Mouse (Mus musculus) lung, postnatal 0 days (tissue): ENCODE results near the gene Gm49395. TPM values are rescaled to one million over a fixed set of nuclear protein-coding genes. Genes with fewer than 3 reads are reported as not detected.

Experiments used
- ATAC-seq: fragments of 200-750 bp; cut with Nextera tagmentation; 2 replicates; pipeline ENCODE4 v1.8.0; 2017; ENCODE audit warnings: moderate library complexity
- DNase-seq: peaks from one replicate; pipeline ENCODE4 v3.0.0-alpha.2; 2016; ENCODE audit warnings: low spot score
- H3K27ac ChIP-seq: fragments of 300-500 bp; sonication (generic); 2 replicates; pipeline ENCODE4 v1.5.1; 2014; ENCODE audit warnings: antibody characterized with exemption, mild to moderate bottlenecking, low read length, mixed read lengths
- H3K27me3 ChIP-seq: fragments of 300-500 bp; sonication (generic); replicated peaks from 2 replicates; pipeline ENCODE4 v1.6.1; 2014; ENCODE audit warnings: low read length, mixed read lengths; ENCODE audit not compliant: insufficient read depth
- H3K36me3 ChIP-seq: fragments of 300-500 bp; sonication (generic); 2 replicates; pipeline ENCODE4 v1.6.1; 2014; ENCODE audit warnings: low read length, mixed read lengths; ENCODE audit not compliant: insufficient read depth
- H3K4me1 ChIP-seq: fragments of 300-500 bp; sonication (generic); 2 replicates; pipeline ENCODE4 v1.6.1; 2014; ENCODE audit warnings: antibody characterized with exemption, low read depth, low read length, mixed read lengths; ENCODE audit not compliant: insufficient read depth
- H3K4me2 ChIP-seq: fragments of 300-500 bp; sonication (generic); replicated peaks from 2 replicates; pipeline ENCODE4 v1.6.1; 2014; ENCODE audit warnings: low read depth, mild to moderate bottlenecking, low read length, moderate library complexity, mixed read lengths
- H3K4me3 ChIP-seq: fragments of 300-500 bp; sonication (generic); 2 replicates; pipeline ENCODE4 v1.5.1; 2014; ENCODE audit warnings: low read depth, low read length
- H3K9ac ChIP-seq: fragments of 300-500 bp; sonication (generic); replicated peaks from 2 replicates; pipeline ENCODE4 v1.6.1; 2014; ENCODE audit warnings: low read depth, mild to moderate bottlenecking
- H3K9me3 ChIP-seq: fragments of 300-500 bp; sonication (generic); 2 replicates; pipeline ENCODE4 v1.6.1; 2016; ENCODE audit warnings: low read length, mixed read lengths
- CTCF ChIP-seq: IDR thresholded peaks from 2 replicates; pipeline ENCODE4 v1.5.1; 2016; ENCODE audit warnings: antibody characterized with exemption, mild to moderate bottlenecking
- EP300 ChIP-seq: IDR thresholded peaks from 2 replicates; pipeline ENCODE4 v1.6.1; 2016; ENCODE audit warnings: antibody characterized with exemption, mild to moderate bottlenecking, control low read depth
- WGBS: fragments of 180-500 bp; shearing (Covaris S2); extraction: QIAGEN DNeasy Blood & Tissue Kit; methylation state at CpG from one replicate; pipeline ENCODE4 v1.1.7; 2014; 5-methylcytosine and 5-hydroxymethylcytosine counted together
- polyA plus RNA-seq: library from polyadenylated mRNA; unstranded; fragments of >200 nt; fragmentation: Nextera tagmentation; extraction: Ambion mirVana; gene quantifications from 2 replicates; pipeline ENCODE4 v1.2.1, GENCODE M21; 2015

The Gm49395 gene
- polyA plus RNA-seq, 1 experiment from 2014 or later, result 8.7 TPM

DNA sequence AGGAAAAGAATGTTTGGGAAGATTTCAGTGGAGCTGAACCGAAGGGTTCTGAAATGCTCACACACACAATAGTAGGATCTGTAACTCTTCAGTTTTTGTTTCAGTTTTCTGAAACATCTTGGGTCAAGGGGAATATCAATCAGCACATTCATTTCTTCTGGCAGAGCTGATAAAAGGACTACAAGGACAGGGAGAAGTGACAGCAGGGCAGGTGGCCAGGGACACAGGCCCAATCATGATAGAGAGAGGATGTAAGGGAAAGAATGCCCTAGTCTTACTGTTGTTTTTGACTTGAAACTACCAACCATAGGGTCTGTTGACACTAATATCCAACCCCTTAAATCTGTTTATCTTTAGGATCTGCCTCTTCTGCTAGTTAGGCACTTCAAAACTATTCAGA lies 22.8 kb upstream of the Gm49395 start:
- Histone ChIP-seq H3K27me3 (no peaks in the 10 kb centered on the region), H3K4me3 (no peak overlapping the region), H3K4me1 (no peaks in the 10 kb centered on the region), H3K9ac (no peak overlapping the region), H3K27ac (no peak overlapping the region), H3K4me2 (no peak overlapping the region), H3K36me3 (no peaks in the 10 kb centered on the region), H3K9me3 (no peaks in the 10 kb centered on the region)
- no peak for DNase-seq
- no peak for TF ChIP-seq CTCF
- no peak for TF ChIP-seq EP300
- WGBS, result 69% methylated on average over 1 of the region's 1 CpGs
- no peak for ATAC-seq

DNA sequence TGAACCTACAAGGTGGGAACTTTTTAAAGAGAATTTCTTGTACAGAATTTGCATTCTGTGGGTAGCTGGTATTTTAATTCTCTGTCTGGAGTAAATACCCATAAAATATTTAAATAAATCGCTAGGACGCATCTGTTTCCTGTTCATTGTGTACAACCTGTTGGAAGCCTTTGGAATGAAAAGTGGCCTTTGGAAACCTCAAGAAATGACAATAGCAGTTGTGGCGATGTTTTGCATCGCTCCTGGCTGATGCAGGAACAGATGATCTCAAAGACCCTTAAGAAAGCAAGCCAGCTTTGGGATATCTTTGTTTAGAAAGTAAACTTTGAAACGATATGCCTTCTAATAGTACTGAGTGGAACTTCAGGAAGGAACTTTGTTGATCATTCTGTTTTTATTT lies 17.0 kb upstream of the Gm49395 start:
- Histone ChIP-seq H3K4me2 (no peak overlapping the region), H3K9me3 (no peaks in the 10 kb centered on the region), H3K4me3 (no peak overlapping the region), H3K4me1 (no peaks in the 10 kb centered on the region), H3K27me3 (no peaks in the 10 kb centered on the region), H3K36me3 (no peaks in the 10 kb centered on the region), H3K27ac (no peak overlapping the region), H3K9ac (no peak overlapping the region)
- DNase-seq (peak; percentile 34), ATAC-seq (no peak)
- TF ChIP-seq EP300 (no peak), CTCF (no peak)
- 43% methylated on average over 5 of the region's 5 CpGs for WGBS

DNA sequence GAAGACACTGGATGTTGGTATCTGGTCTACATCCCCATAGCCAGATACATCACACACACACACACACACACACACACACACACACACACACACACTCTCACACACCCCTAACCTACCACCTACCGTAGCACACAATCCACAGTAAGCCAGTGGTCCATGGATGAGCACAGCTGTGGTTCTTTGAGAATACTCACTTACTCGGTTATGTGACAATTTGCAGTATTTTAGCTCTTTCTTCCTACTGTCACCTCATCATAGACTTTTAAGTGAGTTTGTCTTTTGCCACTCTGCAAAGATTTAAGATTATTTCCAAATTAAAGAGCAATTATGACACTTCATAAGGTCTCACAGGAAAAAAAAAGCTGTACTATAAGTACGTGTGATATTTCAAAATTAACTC lies 16.5 kb upstream of the Gm49395 start:
- ATAC-seq, result peak; percentile 76
- Histone ChIP-seq H3K9me3 (no peaks in the 10 kb centered on the region), H3K27me3 (no peaks in the 10 kb centered on the region), H3K4me1 (no peaks in the 10 kb centered on the region), H3K27ac (no peak overlapping the region), H3K4me2 (no peak overlapping the region), H3K9ac (no peak overlapping the region), H3K36me3 (no peaks in the 10 kb centered on the region), H3K4me3 (no peak overlapping the region)
- 54% methylated on average over 3 of the region's 3 CpGs for WGBS
- peak; percentile 79 for DNase-seq
- TF ChIP-seq EP300 (no peak), CTCF (no peak)

DNA sequence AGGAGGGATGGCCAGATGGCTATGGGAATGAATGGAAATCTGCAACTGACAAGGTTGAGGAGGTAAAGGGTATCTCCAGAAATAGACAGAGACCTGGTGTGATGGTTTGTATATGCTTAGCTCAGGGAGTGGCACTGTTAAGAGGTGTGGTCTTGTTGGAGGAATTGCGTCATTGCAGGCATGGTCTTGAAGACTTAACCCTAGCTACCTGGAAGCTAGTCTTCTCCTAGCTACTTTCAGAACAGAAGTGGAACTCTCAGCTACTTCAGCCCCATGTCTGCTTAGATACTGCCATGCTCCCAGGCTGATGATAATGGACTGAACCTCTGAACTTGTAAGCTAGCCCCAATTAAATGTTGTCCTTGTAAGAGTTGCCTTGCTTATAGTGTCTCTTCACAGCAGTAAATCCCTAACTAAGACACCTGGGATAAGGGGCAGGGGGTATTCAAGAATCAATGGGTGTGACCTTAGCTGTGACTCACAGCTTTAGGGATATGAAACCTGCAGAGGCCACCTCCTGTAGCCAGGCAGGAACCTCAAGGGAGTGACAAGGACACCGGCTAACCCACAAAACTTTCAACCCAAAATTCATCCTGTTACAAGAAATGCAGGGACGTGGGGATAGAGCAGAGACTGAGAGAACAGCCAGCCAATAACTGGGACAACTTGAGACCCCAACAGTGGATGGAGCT lies 15.4 kb upstream of the Gm49395 start:
- H3K4me1 ChIP-seq, result no peaks in the 10 kb centered on the region
- ATAC-seq, result no peak
- no peaks in the 10 kb centered on the region for H3K36me3 ChIP-seq
- no peaks in the 10 kb centered on the region for H3K27me3 ChIP-seq
- no peak overlapping the region for H3K9ac ChIP-seq
- no peak overlapping the region for H3K4me2 ChIP-seq
- TF ChIP-seq EP300 (no peak), CTCF (no peak)
- DNase-seq, result no peak
- WGBS, result 85% methylated on average over 3 of the region's 3 CpGs
- H3K4me3 ChIP-seq, result no peak overlapping the region
- no peak overlapping the region for H3K27ac ChIP-seq
- no peaks in the 10 kb centered on the region for H3K9me3 ChIP-seq

DNA sequence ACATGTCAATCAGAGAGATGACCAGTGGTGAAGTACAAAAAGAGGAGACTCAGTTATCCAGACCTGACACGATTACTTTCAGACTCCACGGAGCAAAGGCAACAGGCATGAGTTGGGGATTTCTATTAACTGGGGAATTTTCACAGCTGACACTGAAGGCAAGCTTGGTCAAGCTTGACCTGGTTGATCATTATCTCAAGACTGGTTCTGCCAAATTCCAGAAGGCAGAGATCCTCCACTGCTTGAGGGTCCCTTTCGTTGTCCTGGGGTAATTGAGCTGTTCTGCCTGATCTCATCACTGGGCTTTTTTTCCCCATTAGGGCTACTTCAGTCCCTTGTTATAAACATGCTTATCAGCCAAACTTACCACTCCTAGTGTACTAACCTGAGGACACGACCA lies 7.9 kb upstream of the Gm49395 start:
- no peaks in the 10 kb centered on the region for H3K36me3 ChIP-seq
- TF ChIP-seq EP300, result no peak
- no peak for TF ChIP-seq CTCF
- H3K27me3 ChIP-seq, result no peaks in the 10 kb centered on the region
- H3K9ac ChIP-seq, result no peak overlapping the region
- H3K4me3 ChIP-seq, result no peak overlapping the region
- H3K9me3 ChIP-seq, result no peaks in the 10 kb centered on the region
- H3K4me2 ChIP-seq, result no peak overlapping the region
- DNase-seq (no peak), ATAC-seq (no peak)
- no peak overlapping the region for H3K27ac ChIP-seq
- H3K4me1 ChIP-seq, result peaks cover 3% of the 10 kb centered on the region; the same call in 1 of the 2 replicates
- WGBS, result 51% methylated on average over 4 of the region's 4 CpGs

DNA sequence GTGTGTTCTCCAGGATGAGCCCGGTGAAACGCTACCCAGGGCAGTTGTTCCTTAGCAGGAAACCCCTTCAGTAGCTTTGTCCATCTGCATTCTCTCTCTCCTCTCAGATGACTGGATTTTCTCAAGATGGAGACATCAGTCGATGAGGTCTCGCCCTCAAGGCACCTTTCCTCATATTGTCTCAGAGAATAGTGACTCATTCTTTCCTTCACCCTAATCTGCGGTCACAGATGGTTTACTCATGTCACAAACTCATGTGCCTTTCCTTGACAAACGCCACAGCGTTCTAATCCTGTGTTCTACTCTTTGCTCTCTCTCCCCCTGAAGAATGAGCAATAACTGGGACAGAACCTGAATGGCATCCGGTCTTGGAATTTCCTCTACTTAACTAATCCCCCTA lies 5.7 kb upstream of the Gm49395 start:
- Histone ChIP-seq H3K4me2 (no peak overlapping the region), H3K27me3 (no peaks in the 10 kb centered on the region), H3K4me1 (peaks cover 3% of the 10 kb centered on the region; the same call in 1 of the 2 replicates), H3K9me3 (no peaks in the 10 kb centered on the region), H3K27ac (no peak overlapping the region), H3K36me3 (no peaks in the 10 kb centered on the region), H3K9ac (no peak overlapping the region), H3K4me3 (no peak overlapping the region)
- DNase-seq (no peak), ATAC-seq (no peak)
- no peak for TF ChIP-seq EP300
- TF ChIP-seq CTCF, result no peak
- WGBS, result 76% methylated on average over 8 of the region's 8 CpGs

DNA sequence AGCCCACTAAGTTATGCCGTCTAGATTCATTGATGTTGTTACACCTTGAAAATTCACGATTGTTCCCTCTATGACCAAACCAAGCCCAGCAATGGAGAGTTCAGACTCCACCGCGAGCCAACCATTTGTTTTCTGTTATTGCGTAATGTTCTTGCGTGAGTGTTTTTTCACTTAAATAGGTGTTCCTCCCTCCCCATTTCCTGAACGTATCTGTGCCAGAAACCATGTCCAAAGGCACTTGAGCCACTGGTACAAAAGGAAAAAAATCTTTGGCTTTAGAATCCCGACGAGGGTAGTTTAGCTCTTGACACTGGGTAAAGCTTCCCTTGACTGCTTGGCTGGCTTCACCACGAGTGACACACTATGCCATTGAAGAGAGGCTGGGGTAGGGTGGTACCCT lies 4.5 kb upstream of the Gm49395 start:
- Histone ChIP-seq H3K36me3 (no peaks in the 10 kb centered on the region), H3K4me2 (no peak overlapping the region), H3K27me3 (no peaks in the 10 kb centered on the region), H3K9ac (no peak overlapping the region), H3K27ac (no peak overlapping the region), H3K4me1 (peaks cover 3% of the 10 kb centered on the region; the same call in 1 of the 2 replicates), H3K4me3 (no peak overlapping the region), H3K9me3 (no peaks in the 10 kb centered on the region)
- no peak for TF ChIP-seq CTCF
- TF ChIP-seq EP300, result no peak
- peak; percentile 57 for DNase-seq
- ATAC-seq, result no peak
- 38% methylated on average over 10 of the region's 10 CpGs for WGBS
